In the genomic region with DNA sequence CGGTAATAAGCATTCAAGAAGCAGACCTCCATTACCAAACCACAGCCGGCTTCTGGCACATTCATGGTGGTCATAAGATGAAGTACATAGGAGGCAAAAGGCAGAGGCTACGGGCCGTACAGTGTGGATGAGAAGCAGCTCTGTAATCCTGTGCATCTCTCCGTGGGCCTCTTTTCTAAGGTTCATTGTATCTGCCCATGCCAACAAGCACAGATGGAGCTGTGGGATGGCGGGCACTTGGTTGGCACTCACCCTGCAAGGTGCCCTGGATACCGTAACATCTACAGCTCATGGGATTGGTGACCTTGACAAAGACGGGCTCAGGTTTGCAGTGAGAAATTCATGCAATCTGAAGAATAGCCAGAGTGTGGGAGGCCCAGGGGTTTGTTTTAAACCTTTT, we compare ENCODE assay signal across 24 mouse cellular contexts. TPM values are rescaled to one million over a fixed set of nuclear protein-coding genes. Genes with fewer than 3 reads are reported as not detected.
DNase-seq lines count a peak whose midpoint lies in the region; ATAC-seq lines count a peak whose summit lies in the region.
"Had no signal": no experiment of that assay in that cellular context is flagged by ENCODE, and none has a peak within 500 bp of the region (broad histone marks: within the 10 kb centered on the region; RNA-seq: fewer than 3 reads in every experiment).

No protein-coding gene starts in this region.

- H3K4me1 ChIP-seq in midbrain, embryonic 11.5 days (ENCODE audit: control insufficient read depth, insufficient read depth, low read length) = no peaks in the 10 kb centered on the region; the same call in 1 of the 2 replicates
- H3K4me1 ChIP-seq in midbrain, embryonic 10.5 days = 0 out of 2 replicates have a peak, but pooled peaks cover 5% of the 10 kb centered on the region
- H3K4me1 ChIP-seq: limb, embryonic 10.5 days; lung, embryonic 15.5 days; stomach, embryonic 15.5 days had no signal

- WGBS in midbrain, embryonic 11.5 days = 88% methylated on average over 8 of the region's 8 CpGs
- WGBS in midbrain, embryonic 10.5 days = 90% methylated on average over 8 of the region's 8 CpGs

- no peak overlapping the region for H3K4me3 ChIP-seq in midbrain, embryonic 11.5 days (ENCODE audit: low read depth, low read length)
- no peak overlapping the region for H3K4me3 ChIP-seq in midbrain, embryonic 10.5 days
- H3K4me3 ChIP-seq: forebrain, embryonic 13.5 days; heart, embryonic 15.5 days; limb, embryonic 10.5 days; liver, embryonic 15.5 days; lung, embryonic 15.5 days; stomach, embryonic 15.5 days had no signal

- no peak for ATAC-seq in midbrain, embryonic 11.5 days (ENCODE audit: low FRiP score)
- ATAC-seq: activated CD4-positive, CD25-positive, alpha-beta regulatory T cell, adult 4 months; forebrain, embryonic 13.5 days; intestine, postnatal 0 days had no signal

- H3K4me2 ChIP-seq in midbrain, embryonic 11.5 days = no peak overlapping the region
- H3K4me2 ChIP-seq: forebrain, embryonic 13.5 days; heart, embryonic 15.5 days; liver, embryonic 15.5 days; lung, embryonic 15.5 days; stomach, embryonic 15.5 days had no signal

- no peak overlapping the region for H3K9ac ChIP-seq in midbrain, embryonic 11.5 days (ENCODE audit: low read length)
- H3K9ac ChIP-seq: forebrain, embryonic 13.5 days; heart, embryonic 15.5 days; liver, embryonic 15.5 days; lung, embryonic 15.5 days; stomach, embryonic 15.5 days had no signal

- H3K27ac ChIP-seq in midbrain, embryonic 11.5 days (ENCODE audit: low read depth, low read length) = no peak overlapping the region
- no peak overlapping the region for H3K27ac ChIP-seq in midbrain, embryonic 10.5 days (replicated peaks)
- H3K27ac ChIP-seq: forebrain, embryonic 13.5 days; heart, embryonic 15.5 days; limb, embryonic 10.5 days; liver, embryonic 15.5 days; lung, embryonic 15.5 days; macrophage; stomach, embryonic 15.5 days had no signal

- H3K9me3 ChIP-seq in midbrain, embryonic 11.5 days (ENCODE audit: control insufficient read depth, low read length) = no peaks in the 10 kb centered on the region
- no peaks in the 10 kb centered on the region for H3K9me3 ChIP-seq in midbrain, embryonic 10.5 days (replicated peaks)
- H3K9me3 ChIP-seq: forebrain, embryonic 13.5 days; heart, embryonic 15.5 days; limb, embryonic 10.5 days; liver, embryonic 15.5 days; lung, embryonic 15.5 days; stomach, embryonic 15.5 days had no signal

- DNase-seq in midbrain, embryonic 11.5 days (ENCODE audit: low spot score, missing footprints) = peak; percentile 54
- no peak for DNase-seq in midbrain, embryonic 10.5 days (ENCODE audit: low spot score)
- DNase-seq in cerebellum, adult 11-12 months = peak; percentile 95
- DNase-seq in cerebellum, adult 9-10 months = peak; percentile 95
- no peak for DNase-seq in embryo, embryonic 10 days (ENCODE audit: low spot score)
- no peak for DNase-seq in heart, postnatal 4 days
- no peak for DNase-seq in right cerebral cortex, adult 2 months (ENCODE audit: low spot score in 2 of 2)
- DNase-seq: adrenal gland, adult 8-10 months; heart, postnatal 36 days; kidney, postnatal 4 days; layer of hippocampus, adult 9-11 months; liver; right cerebral cortex, postnatal 4 days; thymus, postnatal 25 days had no signal

- no peaks in the 10 kb centered on the region for H3K36me3 ChIP-seq in midbrain, embryonic 11.5 days (ENCODE audit: control insufficient read depth, insufficient read depth, low read length)
- H3K36me3 ChIP-seq in midbrain, embryonic 10.5 days = peaks cover 8% of the 10 kb centered on the region; the same call in 1 of the 2 replicates
- H3K36me3 ChIP-seq: heart, embryonic 15.5 days; limb, embryonic 10.5 days; liver, embryonic 15.5 days; lung, embryonic 15.5 days; stomach, embryonic 15.5 days had no signal

- no peaks in the 10 kb centered on the region for H3K27me3 ChIP-seq in midbrain, embryonic 11.5 days (ENCODE audit: control insufficient read depth, insufficient read depth, low read length)
- H3K27me3 ChIP-seq in midbrain, embryonic 10.5 days (ENCODE audit: low read depth, poor library complexity, severe bottlenecking) = no peaks in the 10 kb centered on the region
- H3K27me3 ChIP-seq: forebrain, embryonic 13.5 days; heart, embryonic 15.5 days; liver, embryonic 15.5 days; lung, embryonic 15.5 days; stomach, embryonic 15.5 days had no signal

RNA-seq across cellular contexts. Expression of a gene that starts 53.4 kb away (rescaled TPM):
- polyA plus RNA-seq in midbrain, embryonic 11.5 days (2014; fragmentation: Nextera tagmentation; extraction: Ambion mirVana) = 5.8 and 6.6 TPM in 2 replicates
- polyA plus RNA-seq in midbrain, embryonic 10.5 days (2016; fragmentation: Nextera tagmentation; extraction: Ambion mirVana) = 3.1 and 3.4 TPM in 2 replicates
- under 1 TPM in 1 of 2 experiments, not detected in 1; 0.33 TPM for total RNA-seq in heart, postnatal 4 days (2021)
- total RNA-seq: gastrocnemius, adult 8-10 months; heart, postnatal 36 days had no signal
- polyA plus RNA-seq: activated CD4-positive, CD25-positive, alpha-beta regulatory T cell, adult 4 months had no signal

RNA-seq across cellular contexts. Expression of a gene that starts 54.2 kb away (rescaled TPM):
- polyA plus RNA-seq in midbrain, embryonic 11.5 days (2014; fragmentation: Nextera tagmentation; extraction: Ambion mirVana) = 11.3 and 11.8 TPM in 2 replicates
- polyA plus RNA-seq in midbrain, embryonic 10.5 days (2016; fragmentation: Nextera tagmentation; extraction: Ambion mirVana) = 4.8 and 7.0 TPM in 2 replicates
- total RNA-seq in heart, postnatal 4 days (2021) = 1 to 10 TPM; 7.0 to 8.3 TPM

Comparison
In these comparisons a context has a peak if more than half of its experiments do, and no peak if none do; other contexts are left out.
1. DNase-seq: peak in midbrain, embryonic 11.5 days (single experiment), cerebellum, adult 11-12 months (single experiment) and cerebellum, adult 9-10 months (single experiment); none in midbrain, embryonic 10.5 days (single experiment), embryo, embryonic 10 days (single experiment), heart, postnatal 4 days (single experiment) and right cerebral cortex, adult 2 months (0 of 2).